Mouse (Mus musculus) thymus, postnatal 36 days (tissue): ENCODE data around the gene S100a6.

Experiments used
- DNase-seq, 2 experiments: peaks; one replicate each; pipeline ENCODE4 v3.0.0; 2022; ENCODE audit warnings: mixed read lengths in 2 of 2

Gene S100a6

GRCm38 (mm10) chr3:90601486-90602110, 11.1 kb upstream of the S100a6 start, which contains the start of gene Gm42674:
Gm42674 (plus strand) TSS chr3:90601904.
- no peak for DNase-seq

DNA sequence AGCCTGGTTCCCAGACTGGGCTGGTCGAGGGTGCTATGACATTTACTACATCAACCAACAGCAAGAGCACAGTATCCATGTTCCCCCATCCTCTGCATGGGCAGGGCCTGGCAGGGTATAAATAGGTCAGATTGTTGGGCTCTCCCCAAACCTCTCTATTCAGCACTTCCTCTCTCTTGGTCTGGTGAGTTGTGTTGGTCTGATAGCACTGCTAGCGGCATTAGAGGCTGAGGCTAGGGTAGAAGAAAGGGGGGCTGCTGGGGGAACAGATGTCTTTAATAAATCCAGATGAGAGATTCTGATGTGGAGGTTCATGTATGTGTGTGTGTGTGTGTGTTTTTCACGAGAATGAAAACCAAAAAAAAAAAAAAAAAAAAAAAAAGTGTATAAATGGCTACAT, 9.1 kb upstream of the S100a6 start, which contains the start of gene S100a4:
TSS of gene S100a4 (plus strand) at position 149 of the 400 bp plus-strand sequence.
- DNase-seq, result no peak

- DNase-seq, result peak in 1 of 2 experiments; percentile 13
Measured at GRCm38 (mm10) chr3:90604416-90604815, 8.3 kb upstream of the S100a6 start.

- no peak for DNase-seq
Measured at GRCm38 (mm10) chr3:90605049-90605448, 7.6 kb upstream of the S100a6 start.

- DNase-seq, result no peak
Measured at GRCm38 (mm10) chr3:90605736-90606135, 6.9 kb upstream of the S100a6 start.

DNA sequence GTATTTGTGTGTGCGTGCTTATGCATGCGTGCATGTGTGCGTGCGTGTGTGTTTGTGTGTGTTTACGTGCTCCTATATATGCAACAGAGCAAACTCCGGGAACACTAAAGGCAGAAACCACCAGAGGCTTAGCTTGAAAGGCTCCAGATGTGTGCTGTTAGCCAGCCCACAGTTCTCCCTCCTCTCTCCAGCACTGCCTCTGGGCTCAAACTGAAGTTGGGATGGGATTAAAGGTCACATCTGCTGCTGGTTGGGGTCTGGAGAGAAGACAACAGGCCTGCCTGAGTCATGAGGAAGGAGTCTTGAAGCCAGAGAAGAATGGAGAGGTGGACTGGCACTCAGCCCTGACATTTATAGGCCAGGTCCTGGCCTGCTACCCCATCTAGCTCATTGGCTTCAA, 6.5 kb upstream of the S100a6 start:
- no peak for DNase-seq

DNA sequence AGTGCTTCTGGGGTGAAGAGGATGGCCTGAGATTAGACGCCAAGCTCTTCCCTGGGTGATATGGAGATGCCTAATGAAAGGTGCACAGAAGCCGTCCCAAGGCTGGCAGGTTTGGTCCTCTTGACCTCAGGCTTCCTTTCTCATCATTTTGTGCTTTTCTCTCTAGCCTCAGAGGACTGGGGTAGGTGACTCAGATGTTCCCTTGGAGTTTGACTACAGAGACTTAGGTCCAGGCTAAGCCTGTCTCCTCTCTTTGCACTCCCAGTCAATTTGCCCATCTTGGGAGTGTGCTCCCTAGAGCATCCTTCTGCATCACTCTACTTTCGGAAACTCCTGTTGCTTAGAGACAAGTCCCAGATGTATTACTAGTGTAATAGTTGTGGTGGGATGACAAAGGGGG, 5.3 kb upstream of the S100a6 start:
- no peak for DNase-seq

DNA sequence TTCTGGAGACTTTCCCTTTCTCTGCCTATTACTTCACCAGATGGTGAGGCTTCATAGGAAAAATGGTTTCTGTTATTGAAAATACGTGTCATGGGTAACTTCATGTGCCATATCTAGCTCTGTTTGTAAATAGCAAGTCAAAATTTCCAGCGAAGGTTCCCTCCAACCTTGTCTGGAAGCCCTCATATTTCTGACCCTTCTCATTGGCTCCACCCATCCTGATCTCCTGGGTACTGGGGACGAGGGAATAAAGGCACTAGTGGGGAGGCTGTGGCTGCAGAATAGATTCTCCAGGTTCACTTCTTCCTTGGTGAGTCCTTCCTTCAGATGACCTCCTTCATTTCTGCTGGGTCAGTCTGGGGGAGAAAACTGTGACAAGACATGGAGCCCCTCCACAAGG, 4.5 kb upstream of the S100a6 start, which contains the start of gene S100a5:
TSS of gene S100a5 (plus strand) at position 301 of the 400 bp plus-strand sequence.
- DNase-seq, result no peak

DNA sequence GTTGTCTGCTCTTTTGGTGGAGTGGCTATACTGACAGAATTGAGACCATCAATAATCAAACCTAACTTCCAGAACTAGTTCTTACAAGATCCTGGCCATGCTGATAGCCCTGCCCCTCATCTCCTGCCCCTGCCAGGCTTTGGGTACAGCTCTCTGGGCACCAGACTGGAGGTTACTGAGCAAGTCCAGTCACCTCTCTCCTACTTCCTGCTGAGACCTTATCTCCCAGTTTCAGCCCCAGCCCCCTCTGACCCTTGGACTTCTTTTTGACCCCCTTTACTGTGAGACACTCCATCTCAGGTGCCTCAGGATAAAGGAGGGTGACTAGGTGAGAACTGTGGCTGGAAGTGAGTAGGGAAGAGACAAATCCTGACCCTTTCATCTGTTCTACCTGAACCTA, 3.6 kb upstream of the S100a6 start:
- no peak for DNase-seq

- no peak for DNase-seq
Measured at GRCm38 (mm10) chr3:90611494-90611893, 1.2 kb upstream of the S100a6 start.

- DNase-seq, result no peak
Measured at GRCm38 (mm10) chr3:90612061-90612460, 621 bp upstream of the S100a6 start.

DNA sequence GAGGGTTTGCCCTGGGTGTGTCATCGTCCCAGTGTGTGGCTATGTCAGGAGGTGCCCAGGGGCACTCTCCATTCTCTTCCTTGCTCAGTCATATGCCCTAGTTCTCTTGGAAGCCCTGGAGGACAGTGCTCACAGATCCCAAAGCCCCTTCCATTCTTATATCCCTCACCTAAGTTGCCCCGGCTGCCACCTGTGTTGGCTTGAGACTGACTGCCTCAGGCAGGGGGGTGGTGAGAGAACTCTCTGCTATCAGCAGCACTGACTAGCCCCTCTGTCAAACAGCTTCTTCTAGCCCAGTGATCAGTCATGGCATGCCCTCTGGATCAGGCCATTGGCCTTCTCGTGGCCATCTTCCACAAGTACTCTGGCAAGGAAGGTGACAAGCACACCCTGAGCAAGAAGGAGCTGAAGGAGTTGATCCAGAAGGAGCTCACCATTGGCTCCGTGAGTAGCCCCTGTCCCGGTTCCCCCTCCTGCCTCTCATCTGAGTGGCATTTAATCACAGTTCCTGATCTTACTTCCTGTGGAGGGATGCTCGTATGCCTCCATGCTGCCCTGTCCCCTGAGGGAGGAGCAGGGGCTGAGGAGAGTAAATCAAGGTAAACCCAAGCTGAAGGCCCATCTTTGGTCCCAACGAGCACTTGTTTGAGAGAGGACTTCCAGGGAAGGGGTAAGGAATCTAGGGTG, 922 bp downstream of the S100a6 start:
- no peak for DNase-seq

GRCm38 (mm10) chr3:90614148-90614530, 1.5 kb downstream of the S100a6 start:
- no peak for DNase-seq

DNA sequence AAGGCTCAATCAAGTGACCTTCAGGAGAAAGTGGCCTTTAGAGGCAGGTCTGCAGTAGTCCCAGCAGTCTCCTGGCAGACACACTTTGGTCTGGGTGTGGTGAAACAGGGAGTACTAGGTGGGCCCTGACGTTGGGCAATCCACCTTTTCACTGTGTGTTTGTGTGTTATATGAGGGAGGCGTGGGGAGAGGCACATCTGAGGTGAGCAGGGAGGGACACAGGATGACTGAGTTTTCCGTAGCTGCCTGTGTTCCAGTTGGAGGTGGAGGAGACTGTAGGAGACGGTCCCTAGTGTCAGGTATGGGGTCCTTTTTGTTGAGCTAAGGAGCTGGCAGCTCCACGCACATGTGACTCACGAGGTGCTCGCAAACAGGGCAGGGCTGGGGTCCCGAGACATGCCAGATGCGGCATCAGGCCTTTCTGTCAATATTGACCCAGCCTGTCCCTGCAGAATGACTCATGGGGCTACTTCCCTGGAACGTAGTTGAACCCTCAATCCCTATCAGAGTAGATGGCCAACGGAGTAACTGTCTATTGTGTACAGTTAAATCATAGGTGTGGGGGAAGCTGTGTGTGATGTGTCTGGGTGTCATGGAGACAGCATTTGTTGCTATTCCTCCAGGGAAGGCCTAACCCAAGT, 2.0 kb downstream of the S100a6 start:
- DNase-seq, result no peak

- DNase-seq, result peak; percentile 76 to 83
Measured at GRCm38 (mm10) chr3:90615415-90615814, 2.7 kb downstream of the S100a6 start.

GRCm38 (mm10) chr3:90615911-90616310, 3.2 kb downstream of the S100a6 start:
- no peak for DNase-seq

GRCm38 (mm10) chr3:90617586-90617985, 4.9 kb downstream of the S100a6 start:
- no peak for DNase-seq

DNA sequence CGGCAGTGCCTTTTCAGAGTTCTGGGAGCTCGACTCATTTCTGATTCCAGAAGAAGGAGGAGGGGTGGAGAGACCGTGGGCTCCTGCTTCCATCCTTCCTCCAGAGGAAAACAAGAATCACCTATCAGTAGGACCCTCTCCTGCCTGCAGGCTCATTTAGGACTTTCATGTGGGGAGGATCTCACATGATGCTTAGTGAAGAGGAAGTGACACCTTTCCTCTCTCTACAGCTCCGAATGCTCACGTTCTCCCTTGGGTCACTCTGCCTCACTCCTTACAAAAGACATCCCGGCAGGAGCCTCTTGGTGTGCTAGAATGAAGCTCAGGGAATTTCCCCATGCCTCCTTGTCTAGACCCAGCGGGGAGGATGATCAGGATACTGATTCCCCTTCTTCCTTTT, 8.9 kb downstream of the S100a6 start:
- no peak for DNase-seq

- peak; percentile 50 to 63 for DNase-seq
Measured at GRCm38 (mm10) chr3:90623435-90624071, 10.9 kb downstream of the S100a6 start.

DNA sequence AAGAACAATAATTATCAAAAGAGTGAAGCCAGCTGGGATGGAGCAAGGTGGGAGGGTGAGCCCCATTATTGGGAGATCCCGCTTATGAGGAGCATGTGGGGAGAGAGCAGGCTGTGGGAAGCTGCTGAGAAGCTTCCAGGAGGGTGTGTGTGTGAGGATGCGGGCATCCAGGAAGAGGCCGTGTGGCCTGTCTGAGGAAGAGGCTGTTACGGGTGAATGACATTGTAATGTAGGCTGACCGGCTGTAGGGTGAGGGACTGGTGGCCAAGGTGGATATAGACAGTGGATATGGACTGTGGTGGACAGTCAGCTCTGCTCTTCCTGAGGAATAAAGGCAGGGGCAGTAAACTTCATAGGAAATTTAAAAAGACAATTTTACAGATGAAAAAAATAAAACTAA, 12.8 kb downstream of the S100a6 start:
- no peak for DNase-seq

DNA sequence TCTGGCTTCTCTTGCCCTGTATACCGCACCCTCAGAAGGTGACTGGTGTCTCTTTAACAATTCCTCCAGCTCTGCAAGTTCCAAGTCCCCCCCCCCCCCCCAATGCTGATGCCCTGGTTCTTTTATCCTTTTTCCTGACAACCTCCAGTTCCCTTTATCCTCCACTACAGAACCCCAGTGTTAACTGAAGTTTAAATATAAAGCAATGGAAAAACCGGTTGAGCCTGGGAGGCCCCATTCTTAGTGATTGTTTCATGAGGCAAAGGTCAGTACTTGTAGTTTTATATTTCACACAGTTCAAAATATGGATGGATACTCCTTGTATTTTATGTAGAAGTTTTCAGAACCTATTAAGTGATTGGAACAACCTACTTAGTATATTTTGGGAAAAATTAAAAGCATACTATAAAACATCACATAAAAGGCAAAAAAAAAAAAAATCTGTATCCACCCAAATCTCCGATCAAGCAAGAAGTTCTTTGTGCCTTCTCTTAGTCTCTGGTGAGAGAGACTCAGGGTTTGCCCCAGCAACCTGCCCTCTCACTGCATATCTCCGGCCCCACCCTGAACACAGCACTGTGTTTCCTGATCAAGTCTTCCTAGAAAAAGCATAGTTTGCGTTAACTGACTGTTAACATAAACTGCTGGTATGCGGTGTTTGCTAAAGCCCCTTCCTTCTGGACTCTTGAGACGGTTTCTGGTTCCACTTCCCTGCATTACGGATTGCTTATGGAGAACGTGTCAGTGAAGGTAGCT, 13.8 kb downstream of the S100a6 start:
- DNase-seq, result no peak

GRCm38 (mm10) chr3:90627366-90627765, 14.7 kb downstream of the S100a6 start:
- DNase-seq, result no peak

GRCm38 (mm10) chr3:90627807-90628206, 15.1 kb downstream of the S100a6 start:
- peak; percentile 17 to 25 for DNase-seq
